Mouse (Mus musculus) inflammation-experienced regulatory T-cells, adult 6 months (primary cell): ENCODE results near the gene Il25. TPM values are rescaled to one million over a fixed set of nuclear protein-coding genes. Genes with fewer than 3 reads are reported as not detected.

Source experiments
- ATAC-seq: one replicate; pipeline ENCODE4 v1.8.0; 2017
- polyA plus RNA-seq, 3 experiments: library from polyadenylated mRNA; unstranded; fragments of 100-300 nt; shearing (Covaris generic); gene quantifications; one replicate each; pipeline ENCODE4 v1.2.1; 2017

Il25 gene
- not detected for polyA plus RNA-seq

DNA sequence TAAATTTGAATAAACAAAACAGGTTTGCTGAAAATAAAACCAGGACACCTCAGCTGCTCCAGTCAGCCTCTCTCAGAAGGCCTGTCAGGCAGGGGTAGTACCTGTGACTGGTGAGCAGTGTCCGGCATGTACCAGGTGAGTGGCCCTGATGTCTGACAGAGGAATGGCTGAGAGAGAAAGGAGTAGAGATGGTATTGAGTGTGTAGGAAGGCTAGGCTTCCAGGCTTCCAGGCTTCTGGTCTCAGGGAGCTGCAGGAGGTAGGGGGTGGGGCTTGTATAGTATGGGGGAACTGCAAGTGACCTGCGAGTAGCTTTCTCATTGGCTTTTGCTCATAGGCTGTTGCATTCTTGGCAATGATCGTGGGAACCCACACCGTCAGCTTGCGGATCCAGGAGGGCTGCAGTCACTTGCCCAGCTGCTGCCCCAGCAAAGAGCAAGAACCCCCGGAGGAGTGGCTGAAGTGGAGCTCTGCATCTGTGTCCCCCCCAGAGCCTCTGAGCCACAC is at the start of gene Il25:
Il25 (plus strand) TSS at position 51 of the 506 bp plus-strand sequence.
- no peak for ATAC-seq

GRCm38 (mm10) chr14:54883154-54884021 is 49.1 kb upstream of the Il25 start, which contains the start of the genes Bcl2l2 and Gm20521:
Gene Bcl2l2 (plus strand): TSS chr14:54883377.
Gene Gm20521 (plus strand): TSS chr14:54883441.
- peak; percentile 58 for ATAC-seq

- ATAC-seq, result peak; percentile 17
Measured at GRCm38 (mm10) chr14:54884022-54884712, 48.3 kb upstream of the Il25 start.

GRCm38 (mm10) chr14:54885309-54885708 is 47.2 kb upstream of the Il25 start:
- no peak for ATAC-seq

DNA sequence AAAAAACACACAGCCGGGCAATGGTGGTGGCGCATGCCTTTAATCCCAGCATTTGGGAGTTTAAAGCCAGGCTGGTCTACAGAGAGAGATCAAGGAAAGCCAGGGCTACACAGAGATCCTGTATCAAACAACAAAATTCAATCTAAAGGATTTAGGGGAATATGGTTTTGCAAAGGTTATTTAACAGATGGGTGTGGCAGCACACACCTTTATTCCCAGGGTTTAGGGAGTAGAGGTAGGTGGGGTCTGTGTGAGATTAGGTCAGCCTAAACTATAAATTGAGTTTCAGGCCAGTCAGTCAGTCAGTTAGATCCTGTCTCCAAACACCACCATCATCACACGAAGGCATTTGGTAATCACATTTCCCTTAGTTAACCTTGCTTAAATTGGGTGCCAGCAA is 40.3 kb upstream of the Il25 start, which contains the start of gene Pabpn1:
Pabpn1 (plus strand) TSS at position 301 of the 400 bp plus-strand sequence.
- no peak for ATAC-seq

DNA sequence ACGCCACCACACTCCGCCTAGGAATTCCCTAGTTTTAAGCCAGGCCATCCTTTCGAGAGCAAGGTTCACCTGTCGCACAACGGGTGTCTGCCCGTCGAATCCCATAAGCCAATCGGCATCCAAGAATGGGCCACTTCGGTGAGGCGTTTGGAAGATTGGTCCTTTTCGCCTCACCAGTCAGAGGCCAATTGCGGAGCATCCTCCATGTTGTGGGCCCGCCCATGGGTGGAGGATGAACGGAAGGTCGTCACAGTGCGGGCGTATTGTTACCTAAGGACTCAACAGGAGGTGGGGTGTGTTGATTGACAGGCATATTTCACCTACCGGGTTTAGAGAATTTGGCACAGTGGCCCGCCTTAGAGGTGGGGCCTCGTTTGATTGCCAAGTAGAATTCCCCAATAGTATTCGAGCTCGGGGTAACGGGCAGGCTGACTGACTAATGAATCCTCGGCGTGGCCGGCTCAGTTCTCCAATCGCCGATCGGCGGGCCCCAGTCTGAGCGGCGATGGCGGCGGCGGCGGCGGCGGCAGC is 38.8 kb upstream of the Il25 start:
- ATAC-seq, result peak; percentile 98

- ATAC-seq, result no peak
Measured at GRCm38 (mm10) chr14:54894296-54895151, 38.0 kb upstream of the Il25 start.

DNA sequence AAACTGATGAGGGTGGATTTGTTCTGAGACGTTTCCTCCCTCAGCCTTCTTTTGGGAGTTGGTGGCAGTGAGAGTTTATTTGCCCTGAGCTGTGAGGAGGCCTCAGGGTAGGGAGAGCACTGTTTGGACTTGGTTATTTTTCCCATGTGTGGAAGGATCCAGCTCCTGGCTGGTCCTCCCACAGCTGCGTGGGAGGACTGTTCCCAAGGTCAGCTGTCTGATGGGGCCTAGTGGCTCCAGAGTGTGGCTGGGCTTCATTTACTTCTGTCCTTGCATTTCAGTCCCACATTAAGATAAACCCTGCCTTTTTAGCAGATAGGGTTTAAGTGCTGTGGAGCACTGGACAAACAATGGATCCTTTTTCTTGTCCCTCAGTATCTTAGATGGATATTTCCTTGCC is 35.0 kb upstream of the Il25 start:
- ATAC-seq, result no peak

- ATAC-seq, result peak; percentile 76
Measured at GRCm38 (mm10) chr14:54900383-54900782, 32.1 kb upstream of the Il25 start.

DNA sequence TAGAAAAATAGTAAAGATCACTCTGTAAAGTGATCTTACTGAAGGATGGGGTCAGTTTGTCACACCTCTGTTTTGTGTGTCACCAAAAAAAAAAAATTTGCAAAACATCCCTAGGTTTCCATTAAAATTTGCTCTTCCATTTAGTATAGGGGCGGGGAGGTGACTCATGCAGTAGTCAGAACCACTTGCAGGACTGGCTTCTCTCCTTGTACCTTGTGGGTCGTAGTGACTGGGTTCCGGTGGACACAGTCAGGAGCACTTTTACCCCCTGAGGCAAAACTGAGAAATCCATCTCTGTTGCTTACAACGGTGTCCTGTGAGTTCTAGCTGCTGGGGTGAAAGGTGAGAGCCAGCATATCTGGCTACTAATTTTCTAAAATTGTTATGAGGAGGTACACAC is 28.9 kb upstream of the Il25 start:
- no peak for ATAC-seq

DNA sequence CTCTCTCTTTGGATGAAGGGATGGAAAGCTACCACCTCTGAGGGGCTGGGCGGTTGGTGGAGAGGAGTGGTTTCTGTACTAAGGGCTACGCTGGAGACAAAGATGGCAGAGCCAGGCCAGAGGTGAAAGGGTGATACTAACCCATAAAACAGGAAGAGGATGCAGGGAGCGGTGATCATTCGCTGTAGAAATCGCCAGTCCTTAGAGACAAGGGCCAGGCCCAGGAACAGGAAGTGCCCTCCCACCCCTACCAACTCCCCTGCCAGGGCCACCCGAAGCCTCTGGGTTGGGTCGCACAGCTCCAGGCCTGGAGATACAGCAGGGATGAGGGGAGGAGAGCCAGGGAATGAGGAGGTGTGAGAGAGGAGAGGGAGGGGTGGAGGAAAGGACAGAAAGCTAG is 23.8 kb upstream of the Il25 start:
- no peak for ATAC-seq

- ATAC-seq, result no peak
Measured at GRCm38 (mm10) chr14:54912109-54912850, 20.2 kb upstream of the Il25 start.

GRCm38 (mm10) chr14:54912886-54913285 is 19.6 kb upstream of the Il25 start, which contains the start of gene Slc22a17:
Gene Slc22a17 (minus strand): TSS chr14:54913132.
- peak; percentile 86 for ATAC-seq

- peak; percentile 17 for ATAC-seq
Measured at GRCm38 (mm10) chr14:54913343-54913742, 19.2 kb upstream of the Il25 start.

DNA sequence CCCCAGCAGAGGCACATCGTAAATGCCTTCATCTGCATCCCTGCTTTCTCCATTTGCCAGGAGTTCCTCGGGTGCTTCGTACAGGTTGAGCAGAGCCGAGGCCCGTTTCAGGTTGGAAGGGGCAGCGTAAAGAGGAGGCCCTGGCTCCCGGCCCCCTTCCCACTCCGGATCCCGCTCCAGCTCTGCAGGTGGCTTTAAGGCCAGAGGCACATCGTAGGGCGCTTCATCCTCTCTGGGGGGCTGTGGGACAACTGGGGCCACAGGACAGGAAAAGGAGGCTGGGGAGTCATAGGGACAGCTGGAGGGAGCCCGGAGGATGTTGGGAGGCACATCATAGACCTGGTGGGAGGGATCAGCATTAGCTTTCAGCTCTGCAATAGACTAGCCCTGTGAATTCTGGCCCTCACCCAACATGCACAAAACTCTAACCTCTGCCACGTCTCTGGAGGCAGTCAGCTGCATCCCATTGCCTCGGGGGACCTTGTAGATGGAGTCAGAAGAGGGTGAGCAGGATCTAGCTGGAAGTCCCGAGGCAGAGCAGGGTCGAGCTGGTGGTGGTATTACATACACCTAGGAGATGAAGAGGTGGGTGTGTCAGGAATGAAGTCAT is 12.3 kb upstream of the Il25 start:
- no peak for ATAC-seq

DNA sequence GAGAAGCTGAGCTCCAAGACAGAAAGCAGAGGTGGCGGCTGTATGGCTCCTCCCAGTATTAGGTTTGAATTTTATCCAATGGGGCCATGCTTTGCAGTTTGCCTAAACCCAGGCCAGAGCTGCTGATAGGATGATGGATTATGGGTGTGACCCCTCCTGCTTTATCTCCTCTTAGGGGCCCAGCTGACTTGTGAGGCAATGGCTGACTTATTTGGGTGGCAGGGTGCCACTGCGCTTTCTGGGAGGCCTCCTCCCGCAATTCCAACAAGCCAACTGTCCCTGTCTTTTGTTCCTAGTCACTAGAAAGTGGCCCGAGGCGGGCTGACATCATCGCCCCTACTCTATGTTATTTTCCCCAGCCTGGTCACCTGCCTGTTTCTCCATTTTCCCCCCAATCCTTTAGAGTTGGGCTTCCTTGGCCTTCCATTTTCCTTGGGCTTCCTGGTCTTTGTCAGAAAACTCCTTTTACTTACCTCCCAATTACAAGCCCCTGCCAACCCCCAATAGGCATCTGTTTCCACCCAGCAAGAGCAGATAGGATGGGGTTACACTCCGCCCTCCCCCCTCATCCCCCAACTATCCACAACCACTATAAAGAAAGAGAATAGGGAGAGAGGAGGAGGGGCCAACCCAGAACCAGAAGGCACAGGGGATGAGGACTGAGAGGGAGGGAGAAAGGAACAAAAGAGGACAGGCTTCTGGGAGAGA is 7.7 kb upstream of the Il25 start:
- no peak for ATAC-seq

DNA sequence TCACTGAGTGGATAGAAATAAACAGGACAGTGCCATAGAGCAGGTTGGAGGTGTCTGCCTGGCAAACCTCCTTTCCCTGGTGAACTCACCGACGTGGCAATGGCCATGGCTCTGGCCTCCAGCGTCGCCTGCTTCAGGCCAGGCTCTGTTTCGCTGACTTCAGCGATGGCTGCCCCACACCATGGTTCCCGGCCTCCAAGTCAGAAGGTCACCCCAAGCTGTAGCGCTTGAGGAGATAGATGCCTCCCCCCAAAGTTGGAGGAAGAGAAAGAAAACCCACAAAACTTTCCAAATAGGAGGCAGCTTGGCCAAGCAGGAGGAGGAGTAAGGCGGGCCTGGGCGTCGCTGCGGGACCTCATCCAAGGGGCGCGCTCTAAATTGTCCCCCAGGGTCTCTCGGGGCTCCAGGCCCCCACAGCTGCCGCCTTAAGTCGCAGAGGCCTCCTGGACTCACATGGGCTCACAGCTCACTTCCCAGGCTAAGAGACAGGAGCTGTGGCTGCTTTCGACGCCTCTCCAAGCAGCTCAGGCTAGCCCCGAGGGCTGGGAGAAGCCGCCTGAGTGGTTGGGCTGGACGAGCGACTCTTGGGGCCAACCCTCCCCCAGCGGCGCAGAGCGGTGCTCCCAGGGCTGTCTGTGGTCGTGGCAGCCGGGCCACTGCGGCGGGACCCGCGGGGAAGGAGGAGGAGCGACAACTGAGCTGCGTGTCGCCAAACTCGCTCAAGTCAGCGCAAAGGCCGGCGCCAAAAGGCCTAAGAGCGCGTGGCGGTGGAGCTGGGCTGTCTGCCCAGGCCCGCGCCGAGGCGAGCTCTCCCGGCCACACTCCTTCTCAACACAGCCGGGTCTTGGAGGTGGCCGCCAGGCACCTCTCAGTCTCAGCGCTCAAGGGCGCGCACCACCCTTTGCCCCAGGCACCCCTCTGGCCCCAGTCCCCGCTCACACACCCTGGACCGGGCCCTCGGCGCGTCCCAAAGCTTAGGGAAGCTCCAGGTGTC is 6.8 kb upstream of the Il25 start, which contains the start of gene Efs:
Efs (minus strand) TSS at position 778 of the 994 bp plus-strand sequence.
- ATAC-seq, result no peak

GRCm38 (mm10) chr14:54926401-54927158 is 5.9 kb upstream of the Il25 start:
- ATAC-seq, result no peak
